Mouse (Mus musculus): ENCODE measurements around the gene Tmco5.
"Not testable (repeated sequence)": the region's sequence is repeated elsewhere in the genome, so short reads cannot be mapped to it uniquely, and the experiment has no call there.

Gene Tmco5

DNA sequence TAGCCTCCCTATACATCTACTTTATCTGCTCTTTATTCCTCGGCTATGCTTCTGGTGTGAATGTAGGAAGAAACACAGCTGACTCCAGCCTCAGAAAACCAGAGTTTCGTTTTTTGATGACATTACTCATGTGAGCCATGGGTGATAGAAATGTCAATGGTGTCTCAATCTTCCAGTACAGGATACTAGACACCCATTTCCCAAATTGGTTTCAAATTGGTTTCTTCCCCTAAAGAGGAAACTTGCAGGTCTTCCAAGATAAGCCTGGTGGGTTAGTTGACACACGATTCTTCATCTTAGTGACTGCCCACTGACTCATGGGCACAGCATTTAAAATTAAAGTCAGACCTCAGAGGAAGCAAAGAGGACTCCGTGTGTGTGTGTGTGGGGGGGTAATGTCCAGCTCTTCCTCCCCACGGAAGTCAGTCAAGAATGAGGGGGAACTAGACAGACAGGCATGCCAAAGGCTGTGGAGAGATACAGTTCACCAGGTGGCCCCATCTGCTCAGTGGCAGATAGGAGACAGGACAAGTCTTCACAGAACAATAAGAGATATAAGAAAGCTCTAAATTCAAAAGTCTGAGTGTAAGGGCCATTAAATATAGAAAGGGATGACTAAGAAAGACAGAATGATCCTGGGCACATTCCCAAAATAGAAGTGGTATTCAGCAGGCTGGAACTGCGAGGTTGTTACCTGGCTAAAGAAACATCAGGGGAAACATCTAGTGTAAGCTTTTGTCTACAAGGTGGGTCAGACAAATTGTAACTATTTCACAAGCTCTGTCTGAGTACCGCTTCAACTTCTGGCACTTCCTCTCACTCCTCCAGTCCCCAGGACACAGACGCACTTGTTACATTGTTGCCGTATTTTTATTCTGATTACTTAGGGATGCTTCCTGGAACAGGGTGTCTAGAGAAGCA, 44.3 kb downstream of the Tmco5 start:
- no peak for DNase-seq (ENCODE audit: low read depth, low spot score)

DNA sequence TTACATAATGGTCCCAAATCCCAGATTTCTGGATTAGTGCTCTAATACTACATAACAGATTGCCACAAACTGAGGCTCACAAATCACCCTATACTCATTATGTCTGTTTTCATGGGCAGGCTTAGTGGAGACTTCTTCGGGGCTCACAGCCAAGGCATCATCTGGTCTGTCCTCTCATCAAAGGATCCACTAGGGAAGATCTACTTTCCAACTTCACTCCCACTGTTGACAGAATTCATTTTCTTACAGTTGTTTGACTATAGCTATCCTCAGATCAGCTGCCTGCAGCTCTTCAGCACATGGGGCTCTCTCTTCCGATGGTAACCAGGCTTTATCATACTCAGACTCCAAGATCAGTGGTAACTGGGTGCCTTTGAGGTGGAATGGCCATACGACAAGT, 45.2 kb downstream of the Tmco5 start:
- DNase-seq (ENCODE audit: low read depth, low spot score) = no peak

- DNase-seq (ENCODE audit: low read depth, low spot score) = no peak
Measured at GRCm38 (mm10) chr2:116924292-116924691, 45.8 kb downstream of the Tmco5 start.

GRCm38 (mm10) chr2:116925230-116925629, 46.7 kb downstream of the Tmco5 start:
- no peak for DNase-seq (ENCODE audit: low read depth, low spot score)

DNA sequence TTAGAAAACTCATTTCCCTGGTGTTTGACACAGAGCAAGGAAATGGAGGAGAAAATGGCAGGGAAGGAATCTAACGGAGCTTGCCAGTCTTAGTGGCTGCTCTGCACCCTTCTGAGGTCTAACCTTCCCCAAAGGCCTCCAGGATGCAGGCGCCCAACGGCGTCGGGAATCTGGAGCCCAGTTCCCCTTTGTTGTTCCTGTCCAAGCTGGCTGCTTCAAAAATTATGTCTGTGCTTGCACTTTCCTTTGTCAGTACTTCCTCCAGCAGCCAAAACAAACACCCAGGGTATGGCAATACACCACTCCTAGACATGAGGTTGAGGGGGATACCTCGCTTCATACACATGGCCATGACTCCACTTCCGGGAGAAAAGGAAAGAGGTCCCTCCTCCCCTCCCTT, 53.7 kb downstream of the Tmco5 start:
- DNase-seq (ENCODE audit: low read depth, low spot score) = no peak

DNA sequence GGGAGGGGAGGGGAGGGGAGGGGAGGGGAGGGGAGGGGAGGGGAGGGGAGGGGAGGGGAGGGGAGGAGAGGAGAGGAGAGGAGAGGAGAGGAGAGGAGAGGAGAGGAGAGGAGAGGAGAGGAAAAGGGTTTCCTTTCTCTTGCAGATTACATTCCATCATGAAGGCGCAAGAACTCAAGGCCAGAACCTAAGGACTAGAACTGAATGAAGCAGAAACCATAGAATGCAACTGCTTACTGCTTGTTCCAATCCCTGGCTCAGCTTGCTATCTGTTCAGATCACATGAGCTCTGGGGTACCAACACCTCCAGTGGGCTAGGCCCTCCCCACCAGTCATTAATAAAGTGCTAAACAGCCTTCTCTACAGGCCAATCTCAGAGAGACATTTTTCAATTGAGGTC, 55.7 kb downstream of the Tmco5 start:
- not testable (repeated sequence) for DNase-seq (ENCODE audit: low read depth, low spot score)

- no peak for DNase-seq (ENCODE audit: low read depth, low spot score)
Measured at GRCm38 (mm10) chr2:116934776-116935175, 56.3 kb downstream of the Tmco5 start.

DNA sequence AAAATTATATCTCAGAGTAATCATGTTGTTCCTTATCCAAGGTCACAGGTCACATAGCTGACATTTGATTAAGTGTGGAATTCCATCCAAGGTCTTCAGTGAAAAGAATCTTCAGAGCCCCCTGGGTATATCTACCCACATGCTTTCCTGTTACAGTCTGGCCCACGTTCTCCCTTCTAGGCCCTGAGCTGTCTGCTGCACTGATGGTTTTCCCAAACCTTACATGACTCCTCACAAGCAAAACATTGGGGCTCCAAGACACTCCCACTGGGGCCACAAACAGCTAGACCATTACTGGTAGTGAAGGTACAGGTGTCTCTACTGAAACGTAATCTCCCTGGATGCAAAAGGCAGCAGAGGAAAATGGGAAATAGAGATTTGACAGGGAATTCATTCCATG, 57.9 kb downstream of the Tmco5 start:
- DNase-seq (ENCODE audit: low read depth, low spot score) = no peak

GRCm38 (mm10) chr2:116937166-116937565, 58.7 kb downstream of the Tmco5 start:
- DNase-seq (ENCODE audit: low read depth, low spot score) = no peak

GRCm38 (mm10) chr2:116941816-116942215, 63.3 kb downstream of the Tmco5 start:
- no peak for DNase-seq (ENCODE audit: low read depth, low spot score)

Data from embryo, embryonic 11.5 days (tissue).